Mouse (Mus musculus) limb, embryonic 10.5 days (tissue): ENCODE measurements around the gene Trip13. TPM values are rescaled to one million over a fixed set of nuclear protein-coding genes. Genes with fewer than 3 reads are reported as not detected.

Experiments used
- DNase-seq: peaks from one replicate; pipeline ENCODE4 v3.0.0-alpha.2; 2017; ENCODE audit warnings: low spot score
- H3K27ac ChIP-seq: fragments of 300-500 bp; sonication (generic); 2 replicates; pipeline ENCODE4 v1.5.1; 2016; ENCODE audit warnings: mild to moderate bottlenecking
- H3K27me3 ChIP-seq: fragments of 300-500 bp; sonication (generic); 2 replicates; pipeline ENCODE4 v1.6.1; 2016; ENCODE audit warnings: low read depth, mild to moderate bottlenecking; ENCODE audit not compliant: poor library complexity, severe bottlenecking
- H3K36me3 ChIP-seq: fragments of 300-500 bp; sonication (generic); 2 replicates; pipeline ENCODE4 v1.6.1; 2016; ENCODE audit warnings: mild to moderate bottlenecking, moderate library complexity
- H3K4me1 ChIP-seq: fragments of 300-500 bp; sonication (generic); 2 replicates; pipeline ENCODE4 v1.6.1; 2016
- H3K4me3 ChIP-seq: fragments of 300-500 bp; sonication (generic); 2 replicates; pipeline ENCODE4 v1.5.1; 2016; ENCODE audit warnings: mild to moderate bottlenecking, moderate library complexity
- H3K9me3 ChIP-seq: fragments of 300-500 bp; sonication (generic); replicated peaks from 2 replicates; pipeline ENCODE4 v1.6.1; 2016; ENCODE audit warnings: mild to moderate bottlenecking
- WGBS: fragments of 180-500 bp; shearing (Covaris S2); methylation state at CpG from one replicate; pipeline ENCODE4 v1.1.7; 2016; 5-methylcytosine and 5-hydroxymethylcytosine counted together
- polyA plus RNA-seq: library from polyadenylated mRNA; unstranded; fragments of >200 nt; fragmentation: Nextera tagmentation; extraction: Ambion mirVana; gene quantifications from 2 replicates; pipeline ENCODE4 v1.2.1, GENCODE M21; 2016

The Trip13 gene
- polyA plus RNA-seq, 1 experiment from 2014 or later = 81.1 TPM

GRCm38 (mm10) chr13:73938177-73938560 is 585 bp upstream of the Trip13 start:
- H3K4me3 ChIP-seq = peak overlapping the region; percentile 83
- no peaks in the 10 kb centered on the region for H3K9me3 ChIP-seq
- peak overlapping the region; percentile 95 for H3K27ac ChIP-seq
- peaks cover 14% of the 10 kb centered on the region for H3K4me1 ChIP-seq
- DNase-seq = no peak
- peaks cover 68% of the 10 kb centered on the region for H3K36me3 ChIP-seq
- no peaks in the 10 kb centered on the region for H3K27me3 ChIP-seq
- 54% methylated on average over 13 of the region's 13 CpGs for WGBS

DNA sequence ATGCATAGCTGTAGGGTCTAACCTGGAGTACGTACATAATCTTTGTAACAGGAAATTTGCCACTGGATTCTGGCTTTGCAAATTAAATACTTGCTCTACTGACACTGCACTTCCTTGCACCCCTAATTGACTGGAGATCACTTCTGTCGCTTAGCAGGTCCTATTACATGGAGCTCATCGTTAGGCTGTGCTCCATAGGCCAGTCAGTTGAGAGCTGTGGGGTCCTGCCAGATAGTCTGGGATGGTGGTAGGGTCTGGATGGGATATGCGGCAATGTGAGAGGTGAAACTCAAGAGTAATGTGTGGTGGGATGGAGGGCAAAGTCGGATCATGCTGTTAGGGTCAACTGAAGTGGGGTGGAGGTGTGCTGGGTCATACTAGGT is 655 bp downstream of the Trip13 start:
- Histone ChIP-seq H3K9me3 (no peaks in the 10 kb centered on the region), H3K4me1 (peaks cover 14% of the 10 kb centered on the region), H3K27me3 (no peaks in the 10 kb centered on the region), H3K36me3 (peaks cover 68% of the 10 kb centered on the region), H3K27ac (peak overlapping the region; percentile 95), H3K4me3 (peak overlapping the region; percentile 83)
- DNase-seq = no peak
- WGBS = 13% methylated on average over 5 of the region's 5 CpGs

DNA sequence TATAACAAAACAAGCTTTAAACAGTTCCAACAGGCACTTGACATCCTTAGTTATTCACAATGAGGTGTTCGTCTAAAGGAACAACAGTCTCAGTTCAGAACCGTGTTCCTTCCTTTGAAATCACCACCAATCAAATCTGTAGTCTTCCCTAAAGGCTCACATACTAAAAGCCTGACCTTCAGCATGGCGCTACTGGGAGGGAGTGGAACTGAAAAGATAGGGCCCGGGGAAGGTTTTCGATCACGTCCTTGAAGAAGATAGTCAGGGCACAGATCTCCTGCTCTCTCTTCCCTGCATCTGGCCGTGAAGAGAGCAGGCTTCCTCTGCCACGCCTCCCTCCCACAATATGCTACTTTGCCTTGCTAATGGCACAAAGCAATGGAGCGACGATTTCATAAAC is 5.4 kb downstream of the Trip13 start:
- H3K27ac ChIP-seq = no peak overlapping the region
- H3K36me3 ChIP-seq = peaks cover 87% of the 10 kb centered on the region
- peaks cover 7% of the 10 kb centered on the region for H3K4me1 ChIP-seq
- WGBS = 94% methylated on average over 10 of the region's 10 CpGs
- DNase-seq = no peak
- no peaks in the 10 kb centered on the region for H3K27me3 ChIP-seq
- H3K4me3 ChIP-seq = no peak overlapping the region
- no peaks in the 10 kb centered on the region for H3K9me3 ChIP-seq

- no peaks in the 10 kb centered on the region for H3K27me3 ChIP-seq
- no peak for DNase-seq
- no peak overlapping the region for H3K4me3 ChIP-seq
- H3K27ac ChIP-seq = no peak overlapping the region
- 95% methylated on average over 4 of the region's 4 CpGs for WGBS
- H3K9me3 ChIP-seq = no peaks in the 10 kb centered on the region
- peaks cover 84% of the 10 kb centered on the region for H3K36me3 ChIP-seq
- no peaks in the 10 kb centered on the region for H3K4me1 ChIP-seq
Measured at GRCm38 (mm10) chr13:73913066-73913465, 24.5 kb downstream of the Trip13 start.

DNA sequence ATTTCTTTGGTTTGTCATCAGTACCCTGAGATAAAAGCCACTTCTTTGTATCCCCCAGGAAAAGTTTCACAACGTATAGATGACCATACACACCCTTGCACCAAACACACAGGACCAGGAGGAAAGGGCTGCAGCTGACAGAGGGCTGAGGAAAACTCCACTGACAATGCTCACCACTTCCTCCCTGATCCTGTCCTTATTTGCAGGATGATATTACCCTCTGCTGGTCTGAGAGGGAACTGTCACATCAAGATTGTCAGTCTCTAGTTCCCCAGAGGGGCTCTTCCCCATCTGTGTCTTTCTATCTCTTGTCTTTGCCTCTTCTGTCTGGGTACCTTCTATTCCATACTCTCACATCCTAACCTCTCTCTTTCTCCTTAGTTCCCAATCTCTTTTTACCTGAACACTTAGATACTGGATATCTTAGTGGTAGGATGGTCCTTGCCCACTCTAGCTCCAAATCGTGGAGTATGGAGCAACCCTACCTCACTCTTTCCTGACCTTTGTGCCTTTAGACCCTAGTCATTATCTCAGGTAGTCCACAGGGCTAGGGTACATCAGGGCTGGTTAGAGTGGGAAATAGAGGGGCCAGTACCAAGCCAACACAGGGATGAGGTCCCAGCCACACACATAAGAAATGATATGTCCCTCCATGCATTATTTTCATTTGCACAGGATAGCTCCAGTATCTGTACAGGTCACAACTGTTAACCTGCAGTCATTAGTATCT is 29.7 kb downstream of the Trip13 start:
- Histone ChIP-seq H3K4me1 (no peaks in the 10 kb centered on the region), H3K9me3 (no peaks in the 10 kb centered on the region), H3K27me3 (no peaks in the 10 kb centered on the region), H3K4me3 (no peak overlapping the region), H3K36me3 (peaks cover 44% of the 10 kb centered on the region), H3K27ac (no peak overlapping the region)
- WGBS = 72% methylated on average over 2 of the region's 2 CpGs
- DNase-seq = no peak

GRCm38 (mm10) chr13:73907136-73907535 is 30.4 kb downstream of the Trip13 start:
- Histone ChIP-seq H3K9me3 (no peaks in the 10 kb centered on the region), H3K4me3 (no peak overlapping the region), H3K4me1 (no peaks in the 10 kb centered on the region), H3K36me3 (peaks cover 37% of the 10 kb centered on the region), H3K27me3 (no peaks in the 10 kb centered on the region), H3K27ac (no peak overlapping the region)
- WGBS = 88% methylated on average over 5 of the region's 5 CpGs
- no peak for DNase-seq

- no peak overlapping the region for H3K4me3 ChIP-seq
- H3K27ac ChIP-seq = no peak overlapping the region
- no peaks in the 10 kb centered on the region for H3K27me3 ChIP-seq
- H3K36me3 ChIP-seq = no peaks in the 10 kb centered on the region
- 87% methylated on average over 3 of the region's 3 CpGs for WGBS
- no peak for DNase-seq
- H3K4me1 ChIP-seq = peaks cover 13% of the 10 kb centered on the region
- H3K9me3 ChIP-seq = no peaks in the 10 kb centered on the region
Measured at GRCm38 (mm10) chr13:73897561-73897960, 40.0 kb downstream of the Trip13 start.

- Histone ChIP-seq H3K27me3 (no peaks in the 10 kb centered on the region), H3K9me3 (no peaks in the 10 kb centered on the region), H3K27ac (peak overlapping the region; percentile 72; the same call in 1 of the 2 replicates), H3K36me3 (no peaks in the 10 kb centered on the region), H3K4me1 (peaks cover 34% of the 10 kb centered on the region), H3K4me3 (no peak overlapping the region)
- no peak for DNase-seq
- 59% methylated on average over 6 of the region's 6 CpGs for WGBS
Measured at GRCm38 (mm10) chr13:73892493-73893178, 44.9 kb downstream of the Trip13 start.

DNA sequence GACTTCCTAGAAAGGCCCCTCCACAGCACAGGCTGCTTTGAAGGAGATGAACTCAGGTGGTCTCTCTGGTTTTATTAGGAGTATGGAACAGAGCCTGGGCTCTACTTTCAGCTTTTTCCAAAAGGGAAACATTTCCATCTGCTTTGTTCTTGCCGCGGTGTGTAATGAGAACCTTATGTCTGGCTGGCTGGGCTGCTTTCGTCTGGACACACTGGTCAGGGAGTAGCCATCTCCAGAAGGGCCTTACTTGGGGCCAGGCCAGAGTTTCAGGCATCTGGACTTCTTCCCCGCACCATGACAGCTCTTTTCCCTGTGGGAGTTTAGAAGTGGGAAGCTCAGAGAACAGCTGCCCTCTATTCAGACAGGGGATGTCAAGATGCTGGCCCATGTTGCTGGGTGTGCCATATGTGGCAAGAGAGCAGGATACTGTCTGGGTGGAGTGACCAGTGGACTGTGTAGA is 50.1 kb downstream of the Trip13 start:
- H3K36me3 ChIP-seq = no peaks in the 10 kb centered on the region
- H3K4me1 ChIP-seq = peaks cover 47% of the 10 kb centered on the region
- no peaks in the 10 kb centered on the region for H3K9me3 ChIP-seq
- no peak overlapping the region for H3K4me3 ChIP-seq
- H3K27ac ChIP-seq = peak overlapping the region; percentile 83
- H3K27me3 ChIP-seq = no peaks in the 10 kb centered on the region
- WGBS = 14% methylated on average over 4 of the region's 4 CpGs
- DNase-seq = peak; percentile 88

- DNase-seq = no peak
- WGBS = 71% methylated on average over 5 of the region's 5 CpGs
- Histone ChIP-seq H3K9me3 (no peaks in the 10 kb centered on the region), H3K27me3 (no peaks in the 10 kb centered on the region), H3K36me3 (no peaks in the 10 kb centered on the region), H3K4me3 (no peak overlapping the region), H3K4me1 (peaks cover 40% of the 10 kb centered on the region), H3K27ac (peak overlapping the region; percentile 83)
Measured at GRCm38 (mm10) chr13:73886601-73887000, 51.0 kb downstream of the Trip13 start.

DNA sequence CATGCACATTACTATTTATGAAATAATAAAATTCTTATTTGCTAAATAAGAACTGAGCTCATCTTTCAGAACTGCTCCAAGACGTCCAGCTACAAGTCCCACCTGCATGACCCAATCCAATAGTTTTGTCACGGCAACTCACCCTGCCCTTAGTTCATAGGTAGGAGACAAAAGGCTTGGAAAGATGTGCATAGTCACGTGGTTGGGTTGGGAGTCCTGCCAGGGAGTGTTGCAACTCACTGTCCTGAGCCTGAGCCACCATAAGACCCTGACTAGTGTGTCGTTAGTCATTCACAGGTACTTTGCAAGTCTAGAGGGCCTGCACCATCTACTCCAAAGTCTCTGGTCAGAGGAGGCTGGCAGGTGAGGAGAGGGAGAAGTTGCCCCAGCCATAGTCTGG is 51.5 kb downstream of the Trip13 start:
- no peak overlapping the region for H3K4me3 ChIP-seq
- DNase-seq = peak; percentile 42
- H3K4me1 ChIP-seq = peaks cover 40% of the 10 kb centered on the region
- WGBS = 83% methylated on average over 4 of the region's 4 CpGs
- peak overlapping the region; percentile 83 for H3K27ac ChIP-seq
- H3K36me3 ChIP-seq = no peaks in the 10 kb centered on the region
- no peaks in the 10 kb centered on the region for H3K27me3 ChIP-seq
- no peaks in the 10 kb centered on the region for H3K9me3 ChIP-seq

- Histone ChIP-seq H3K4me3 (no peak overlapping the region), H3K9me3 (no peaks in the 10 kb centered on the region), H3K36me3 (no peaks in the 10 kb centered on the region), H3K4me1 (peaks cover 44% of the 10 kb centered on the region), H3K27me3 (no peaks in the 10 kb centered on the region), H3K27ac (peak overlapping the region; percentile 83)
- WGBS = 81% methylated on average over 4 of the region's 4 CpGs
- no peak for DNase-seq
Measured at GRCm38 (mm10) chr13:73885656-73886055, 51.9 kb downstream of the Trip13 start.

GRCm38 (mm10) chr13:73881347-73881746 is 56.2 kb downstream of the Trip13 start:
- WGBS = 84% methylated on average over 8 of the region's 8 CpGs
- H3K27ac ChIP-seq = no peak overlapping the region
- no peaks in the 10 kb centered on the region for H3K27me3 ChIP-seq
- no peaks in the 10 kb centered on the region for H3K9me3 ChIP-seq
- H3K36me3 ChIP-seq = no peaks in the 10 kb centered on the region
- no peak for DNase-seq
- peaks cover 23% of the 10 kb centered on the region for H3K4me1 ChIP-seq
- no peak overlapping the region for H3K4me3 ChIP-seq
